Mouse (Mus musculus) liver, embryonic 14.5 days (tissue): ENCODE measurements at regions not wholly inside any gene's neighbourhood (a gene's known extent, or its start where the extent isn't known, plus 50 kb on each side); places are given as distances from the start of the nearest gene placed in this dataset.

ENCODE experiments used
- CTCF ChIP-seq: IDR thresholded peaks from 2 replicates; pipeline ENCODE4 v1.5.1; 2016; ENCODE audit warnings: antibody characterized with exemption, low read depth, control low read depth
- EP300 ChIP-seq: IDR thresholded peaks from 2 replicates; pipeline ENCODE4 v1.6.1; 2016; ENCODE audit warnings: antibody characterized with exemption, low read depth

DNA sequence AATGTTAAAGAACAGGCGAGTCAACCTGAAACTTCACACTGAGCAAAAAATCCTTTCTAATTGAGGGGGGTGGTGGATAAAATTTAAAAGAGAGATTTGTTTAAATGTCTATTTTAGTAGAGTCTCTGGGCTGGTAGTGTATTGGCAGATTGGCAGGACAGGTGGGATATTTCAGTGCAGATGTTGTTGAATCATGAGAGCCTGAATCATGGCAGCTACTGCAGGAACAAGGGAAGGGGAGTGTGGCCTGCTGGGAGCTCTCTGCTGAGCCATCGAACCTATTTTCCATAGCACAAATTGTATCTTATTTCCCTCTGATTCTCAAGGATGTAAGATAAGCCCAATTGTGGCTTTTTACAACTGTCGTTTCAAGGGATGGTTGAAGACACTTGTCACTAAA is 760.0 kb upstream of the Lrrc6 start:
- TF ChIP-seq CTCF: no peak
- no peak for TF ChIP-seq EP300
